Mouse (Mus musculus): ENCODE data around the gene Nfatc2.

The Nfatc2 gene

GRCm38 (mm10) chr2:168504431-168505182, 96.8 kb downstream of the Nfatc2 start:
- DNase-seq (ENCODE audit: extremely low read depth, insufficient read length, low spot score), result no peak

GRCm38 (mm10) chr2:168503735-168504134, 97.7 kb downstream of the Nfatc2 start:
- no peak for DNase-seq (ENCODE audit: extremely low read depth, insufficient read length, low spot score)

GRCm38 (mm10) chr2:168500750-168501149, 100.7 kb downstream of the Nfatc2 start:
- no peak for DNase-seq (ENCODE audit: extremely low read depth, insufficient read length, low spot score)

- DNase-seq (ENCODE audit: extremely low read depth, insufficient read length, low spot score), result no peak
These were observed 101.2 kb downstream of the Nfatc2 start for GRCm38 (mm10) chr2:168500244-168500643.

- peak; percentile 93 for DNase-seq (ENCODE audit: extremely low read depth, insufficient read length, low spot score)
These were observed 109.7 kb downstream of the Nfatc2 start for GRCm38 (mm10) chr2:168491791-168492190.

GRCm38 (mm10) chr2:168489953-168490352, 111.5 kb downstream of the Nfatc2 start:
- no peak for DNase-seq (ENCODE audit: extremely low read depth, insufficient read length, low spot score)

GRCm38 (mm10) chr2:168488158-168488925, 113.1 kb downstream of the Nfatc2 start:
- no peak for DNase-seq (ENCODE audit: extremely low read depth, insufficient read length, low spot score)

GRCm38 (mm10) chr2:168481121-168481520, 120.3 kb downstream of the Nfatc2 start:
- DNase-seq (ENCODE audit: extremely low read depth, insufficient read length, low spot score), result no peak

GRCm38 (mm10) chr2:168480692-168481091, 120.8 kb downstream of the Nfatc2 start:
- DNase-seq (ENCODE audit: extremely low read depth, insufficient read length, low spot score), result no peak

- no peak for DNase-seq (ENCODE audit: extremely low read depth, insufficient read length, low spot score)
These were observed 121.5 kb downstream of the Nfatc2 start for GRCm38 (mm10) chr2:168479930-168480329.

- DNase-seq (ENCODE audit: extremely low read depth, insufficient read length, low spot score), result no peak
These were observed 123.0 kb downstream of the Nfatc2 start for GRCm38 (mm10) chr2:168478431-168478830.

GRCm38 (mm10) chr2:168473496-168473895, 128.0 kb downstream of the Nfatc2 start:
- no peak for DNase-seq (ENCODE audit: extremely low read depth, insufficient read length, low spot score)

- peak; percentile 87 for DNase-seq (ENCODE audit: extremely low read depth, insufficient read length, low spot score)
These were observed 128.6 kb downstream of the Nfatc2 start for GRCm38 (mm10) chr2:168472899-168473298.

GRCm38 (mm10) chr2:168469032-168469431, 132.4 kb downstream of the Nfatc2 start:
- DNase-seq (ENCODE audit: extremely low read depth, insufficient read length, low spot score), result peak; percentile 68

- DNase-seq (ENCODE audit: extremely low read depth, insufficient read length, low spot score), result no peak
These were observed 134.3 kb downstream of the Nfatc2 start for GRCm38 (mm10) chr2:168467166-168467565.

GRCm38 (mm10) chr2:168466066-168466465, 135.4 kb downstream of the Nfatc2 start:
- DNase-seq (ENCODE audit: extremely low read depth, insufficient read length, low spot score), result peak; percentile 81

GRCm38 (mm10) chr2:168465646-168466045, 135.8 kb downstream of the Nfatc2 start:
- DNase-seq (ENCODE audit: extremely low read depth, insufficient read length, low spot score), result no peak

- no peak for DNase-seq (ENCODE audit: extremely low read depth, insufficient read length, low spot score)
These were observed 139.6 kb downstream of the Nfatc2 start for GRCm38 (mm10) chr2:168461865-168462264.

- DNase-seq (ENCODE audit: extremely low read depth, insufficient read length, low spot score), result no peak
These were observed 141.8 kb downstream of the Nfatc2 start for GRCm38 (mm10) chr2:168459627-168460026.

- DNase-seq (ENCODE audit: extremely low read depth, insufficient read length, low spot score), result peak; percentile 94
These were observed 142.9 kb downstream of the Nfatc2 start for GRCm38 (mm10) chr2:168458583-168458982.

GRCm38 (mm10) chr2:168451714-168452708, 149.4 kb downstream of the Nfatc2 start:
- DNase-seq (ENCODE audit: extremely low read depth, insufficient read length, low spot score), result peak; percentile 88
